Mouse (Mus musculus) retina, postnatal 1 day (tissue): ENCODE measurements at regions not wholly inside any gene's neighbourhood (a gene's known extent, or its start where the extent isn't known, plus 50 kb on each side); places are given as distances from the start of the nearest gene placed in this dataset.

Experiments used
- DNase-seq: peaks from one replicate; pipeline ENCODE4 v3.0.0-alpha.2; 2012

GRCm38 (mm10) chr7:53750985-53751605 is 1084.2 kb upstream of the Luzp2 start:
- peak; percentile 1 for DNase-seq
